ENCODE assay signal across 31 mouse cellular contexts in genomic region chr15:23396646-23397045, GRCm38 (mm10).
DNase-seq lines count a peak whose midpoint lies in the region; ATAC-seq and TF ChIP-seq lines count a peak whose summit lies in the region.
"Had no signal": no experiment of that assay in that cellular context is flagged by ENCODE, and none has a peak within 500 bp of the region (broad histone marks: within the 10 kb centered on the region; RNA-seq: fewer than 3 reads in every experiment).

No protein-coding gene starts in this region.

- H3K9me3 ChIP-seq in hindbrain, postnatal 0 days (ENCODE audit: low read length) = no peaks in the 10 kb centered on the region
- no peaks in the 10 kb centered on the region for H3K9me3 ChIP-seq in hindbrain, embryonic 10.5 days
- no peaks in the 10 kb centered on the region for H3K9me3 ChIP-seq in forebrain, embryonic 16.5 days (ENCODE audit: control insufficient read depth, low read length)
- H3K9me3 ChIP-seq: G1E; heart, embryonic 10.5 days; hindbrain, embryonic 13.5 days; kidney, embryonic 15.5 days; liver, embryonic 13.5 days; megakaryocyte, embryonic 14.5 days; midbrain, embryonic 12.5 days had no signal

- no peak for TF ChIP-seq POLR2A in cerebellum, adult 2 months (IDR thresholded peaks at IDR 0.05; ENCODE audit: borderline replicate concordance, insufficient read depth, low read length)

- ATAC-seq in hindbrain, postnatal 0 days = no peak
- ATAC-seq in forebrain, embryonic 16.5 days = no peak
- ATAC-seq: forebrain, postnatal 0 days; lung, postnatal 0 days; Patski had no signal

- H3K9ac ChIP-seq in hindbrain, postnatal 0 days (replicated peaks; ENCODE audit: low read length) = no peak overlapping the region
- no peak overlapping the region for H3K9ac ChIP-seq in forebrain, embryonic 16.5 days (replicated peaks; ENCODE audit: low read depth, low read length)
- H3K9ac ChIP-seq: forebrain, postnatal 0 days; hindbrain, embryonic 13.5 days; kidney, embryonic 15.5 days; liver, embryonic 13.5 days; midbrain, embryonic 12.5 days had no signal

- no peak overlapping the region for H3K4me2 ChIP-seq in hindbrain, postnatal 0 days (ENCODE audit: low read depth, low read length)
- H3K4me2 ChIP-seq in forebrain, embryonic 16.5 days (ENCODE audit: low read length) = no peak overlapping the region
- H3K4me2 ChIP-seq: hindbrain, embryonic 13.5 days; kidney, embryonic 15.5 days; liver, embryonic 13.5 days; midbrain, embryonic 12.5 days had no signal

- no peaks in the 10 kb centered on the region for H3K36me3 ChIP-seq in hindbrain, postnatal 0 days (ENCODE audit: insufficient read depth, low read length)
- no peaks in the 10 kb centered on the region for H3K36me3 ChIP-seq in hindbrain, embryonic 10.5 days
- H3K36me3 ChIP-seq in forebrain, embryonic 16.5 days (ENCODE audit: control insufficient read depth, insufficient read depth) = no peaks in the 10 kb centered on the region
- H3K36me3 ChIP-seq: G1E; heart, embryonic 10.5 days; hindbrain, embryonic 13.5 days; kidney, embryonic 15.5 days; liver, embryonic 13.5 days; midbrain, embryonic 12.5 days had no signal

- H3K27me3 ChIP-seq in hindbrain, postnatal 0 days (ENCODE audit: insufficient read depth, low read length) = no peaks in the 10 kb centered on the region
- H3K27me3 ChIP-seq in hindbrain, embryonic 10.5 days (ENCODE audit: insufficient read depth, poor library complexity, severe bottlenecking) = no peaks in the 10 kb centered on the region
- no peaks in the 10 kb centered on the region for H3K27me3 ChIP-seq in cerebellum, adult 2 months (ENCODE audit: control insufficient read depth, insufficient read depth, low read length)
- H3K27me3 ChIP-seq in forebrain, embryonic 16.5 days (replicated peaks; ENCODE audit: control insufficient read depth, insufficient read depth, low read length) = no peaks in the 10 kb centered on the region
- H3K27me3 ChIP-seq: hindbrain, embryonic 13.5 days; kidney, embryonic 15.5 days; liver, embryonic 13.5 days; megakaryocyte, embryonic 14.5 days; midbrain, embryonic 12.5 days; Patski had no signal

- no peak overlapping the region for H3K27ac ChIP-seq in hindbrain, postnatal 0 days
- H3K27ac ChIP-seq in hindbrain, embryonic 10.5 days = no peak overlapping the region
- no peak overlapping the region for H3K27ac ChIP-seq in cerebellum, adult 2 months (ENCODE audit: insufficient read depth, low read length)
- H3K27ac ChIP-seq in forebrain, embryonic 16.5 days (ENCODE audit: low read length) = no peak overlapping the region
- H3K27ac ChIP-seq: heart, embryonic 10.5 days; hindbrain, embryonic 13.5 days; kidney, embryonic 15.5 days; left cerebral cortex, adult 2 months; liver, embryonic 13.5 days; midbrain, embryonic 12.5 days had no signal

- H3K4me1 ChIP-seq in hindbrain, postnatal 0 days (ENCODE audit: insufficient read depth, low read length) = no peaks in the 10 kb centered on the region
- no peaks in the 10 kb centered on the region for H3K4me1 ChIP-seq in hindbrain, embryonic 10.5 days (replicated peaks)
- H3K4me1 ChIP-seq in cerebellum, adult 2 months (ENCODE audit: control insufficient read depth, insufficient read depth, low read length) = peaks cover 12% of the 10 kb centered on the region; the same call in 1 of the 2 replicates
- no peaks in the 10 kb centered on the region for H3K4me1 ChIP-seq in forebrain, embryonic 16.5 days (replicated peaks; ENCODE audit: control insufficient read depth, insufficient read depth, low read length)
- H3K4me1 ChIP-seq: heart, embryonic 10.5 days; hindbrain, embryonic 13.5 days; kidney, embryonic 15.5 days; liver, embryonic 13.5 days; megakaryocyte, embryonic 14.5 days; midbrain, embryonic 12.5 days had no signal

- TF ChIP-seq CTCF in hindbrain, postnatal 0 days (IDR thresholded peaks at IDR 0.05; ENCODE audit: low read depth) = no peak
- no peak for TF ChIP-seq CTCF in cerebellum, adult 2 months (IDR thresholded peaks at IDR 0.05; ENCODE audit: borderline replicate concordance, insufficient read depth, low read depth, low read length)

- peak; percentile 40 for DNase-seq in hindbrain, postnatal 0 days (ENCODE audit: low spot score)
- DNase-seq in hindbrain, embryonic 10.5 days (ENCODE audit: low spot score) = no peak
- peak; percentile 96 for DNase-seq in brain, adult 2 months (ENCODE audit: low read depth, low spot score)
- DNase-seq in cerebellum, adult 2 months = peak; percentile 78 to 93
- DNase-seq in cerebellum, postnatal 14 days = peak; percentile 53 to 84
- no peak for DNase-seq in kidney, adult 18-20 months
- DNase-seq in right cerebral cortex, postnatal 36 days (ENCODE audit: low spot score in 2 of 2) = no peak
- DNase-seq: adrenal gland, postnatal 10 days; forebrain, postnatal 0 days; gastrocnemius, postnatal 25 days; heart, adult 11 months; heart, postnatal 36 days; kidney, adult 11 months; kidney, postnatal 25 days; liver, embryonic 13.5 days; lung, adult 18-20 months; lung, postnatal 4 days; right cerebral cortex, postnatal 25 days; spleen, adult 18-20 months; thymus, postnatal 14 days had no signal

- H3K4me3 ChIP-seq in hindbrain, postnatal 0 days (ENCODE audit: low read length) = no peak overlapping the region
- H3K4me3 ChIP-seq in hindbrain, embryonic 10.5 days = no peak overlapping the region
- H3K4me3 ChIP-seq in cerebellum, adult 2 months (replicated peaks; ENCODE audit: insufficient read depth, low read depth, low read length) = no peak overlapping the region
- H3K4me3 ChIP-seq in forebrain, embryonic 16.5 days (replicated peaks; ENCODE audit: low read length) = no peak overlapping the region
- H3K4me3 ChIP-seq: erythroblast, embryonic 14.5 days; heart, embryonic 10.5 days; hindbrain, embryonic 13.5 days; kidney, embryonic 15.5 days; left cerebral cortex, adult 2 months; liver, embryonic 13.5 days; megakaryocyte, embryonic 14.5 days; midbrain, embryonic 12.5 days had no signal

Comparison
In these comparisons a context has a peak if more than half of its experiments do, and no peak if none do; other contexts are left out.
1. DNase-seq: peak in hindbrain, postnatal 0 days (single experiment), brain, adult 2 months (single experiment), cerebellum, adult 2 months (2 of 2) and cerebellum, postnatal 14 days (2 of 2); none in hindbrain, embryonic 10.5 days (single experiment), kidney, adult 18-20 months (single experiment) and right cerebral cortex, postnatal 36 days (0 of 2).